Mouse (Mus musculus) gastrocnemius, postnatal 36 days (tissue): ENCODE measurements at regions not wholly inside any gene's neighbourhood (a gene's known extent, or its start where the extent isn't known, plus 50 kb on each side); places are given as distances from the start of the nearest gene placed in this dataset.

Source experiments
- DNase-seq, 2 experiments: peaks; one replicate each; pipeline ENCODE4 v3.0.0; 2022
- intact Hi-C: fragments of 180-260 bp; cut with DNase I; formaldehyde crosslinking; loops from one replicate; pipeline ENCODE4 v1.15.1; 2025

GRCm38 (mm10) chr6:117544276-117545196 is 296.4 kb upstream of the Zfp637 start:
- intact Hi-C loops = no loop called here
- DNase-seq = no peak

GRCm38 (mm10) chr6:117550930-117551329 is 290.1 kb upstream of the Zfp637 start:
- intact Hi-C loops = no loop called here

GRCm38 (mm10) chr6:117552006-117552667 is 288.8 kb upstream of the Zfp637 start:
- DNase-seq = no peak
- intact Hi-C loops = no loop called here

More at GRCm38 (mm10) chr6:117550930-117551329, 290.1 kb upstream of the Zfp637 start:
- DNase-seq = no peak

GRCm38 (mm10) chr6:117563159-117563558 is 277.8 kb upstream of the Zfp637 start:
- intact Hi-C loops = no loop called here
- no peak for DNase-seq

GRCm38 (mm10) chr6:117563704-117564103 is 277.3 kb upstream of the Zfp637 start:
- intact Hi-C loops = no loop called here

GRCm38 (mm10) chr6:117566786-117567185 is 274.2 kb upstream of the Zfp637 start:
- intact Hi-C loops = no loop called here

More at GRCm38 (mm10) chr6:117563704-117564103, 277.3 kb upstream of the Zfp637 start:
- DNase-seq = no peak

GRCm38 (mm10) chr6:117567691-117568090 is 273.3 kb upstream of the Zfp637 start:
- intact Hi-C loops = no loop called here

More at GRCm38 (mm10) chr6:117566786-117567185, 274.2 kb upstream of the Zfp637 start:
- no peak for DNase-seq

GRCm38 (mm10) chr6:117569576-117570326 is 271.2 kb upstream of the Zfp637 start:
- intact Hi-C loops = no loop called here

More at GRCm38 (mm10) chr6:117567691-117568090, 273.3 kb upstream of the Zfp637 start:
- DNase-seq = no peak

GRCm38 (mm10) chr6:117570346-117570745 is 270.6 kb upstream of the Zfp637 start:
- intact Hi-C loops = no loop called here
- no peak for DNase-seq

More at GRCm38 (mm10) chr6:117569576-117570326, 271.2 kb upstream of the Zfp637 start:
- DNase-seq = no peak

- intact Hi-C loops = no loop called here
- no peak for DNase-seq
Measured at GRCm38 (mm10) chr6:117570791-117571190, 270.2 kb upstream of the Zfp637 start.

GRCm38 (mm10) chr6:117572006-117572405 is 269.0 kb upstream of the Zfp637 start:
- no peak for DNase-seq
- intact Hi-C loops = no loop called here

- intact Hi-C loops = no loop called here
- no peak for DNase-seq
Measured at GRCm38 (mm10) chr6:117573371-117573770, 267.6 kb upstream of the Zfp637 start.

GRCm38 (mm10) chr6:117574146-117574545 is 266.8 kb upstream of the Zfp637 start:
- intact Hi-C loops = no loop called here

GRCm38 (mm10) chr6:117575057-117575456 is 265.9 kb upstream of the Zfp637 start:
- intact Hi-C loops = no loop called here

More at GRCm38 (mm10) chr6:117574146-117574545, 266.8 kb upstream of the Zfp637 start:
- DNase-seq = no peak

GRCm38 (mm10) chr6:117576021-117576420 is 265.0 kb upstream of the Zfp637 start:
- intact Hi-C loops = no loop called here
- DNase-seq = no peak

More at GRCm38 (mm10) chr6:117575057-117575456, 265.9 kb upstream of the Zfp637 start:
- DNase-seq = no peak

GRCm38 (mm10) chr6:117577539-117578521 is 263.1 kb upstream of the Zfp637 start:
- intact Hi-C loops = no loop called here

GRCm38 (mm10) chr6:117580951-117581350 is 260.0 kb upstream of the Zfp637 start:
- DNase-seq = no peak
- intact Hi-C loops = no loop called here

More at GRCm38 (mm10) chr6:117577539-117578521, 263.1 kb upstream of the Zfp637 start:
- no peak for DNase-seq

GRCm38 (mm10) chr6:117583121-117583520 is 257.9 kb upstream of the Zfp637 start:
- DNase-seq = peak; percentile 57 to 68
- intact Hi-C loops = no loop called here

- DNase-seq = no peak
- intact Hi-C loops = no loop called here
Measured at GRCm38 (mm10) chr6:117584563-117584962, 256.4 kb upstream of the Zfp637 start.
